Mouse (Mus musculus): ENCODE results near the gene Txnrd1. TPM values are rescaled to one million over a fixed set of nuclear protein-coding genes. Genes with fewer than 3 reads are reported as not detected.

Txnrd1 gene
- total and polyA plus RNA-seq, 2 experiments from 2014 or later: 64.8 to 80.0 TPM

- Histone ChIP-seq H3K4me3 (ENCODE audit: low read length) (no peak overlapping the region), H3K4me1 (ENCODE audit: insufficient read depth, low read length) (no peaks in the 10 kb centered on the region), H3K9ac (replicated peaks; ENCODE audit: low read length) (no peak overlapping the region), H3K27me3 (ENCODE audit: insufficient read depth, low read length) (no peaks in the 10 kb centered on the region), H3K9me3 (ENCODE audit: low read length) (no peaks in the 10 kb centered on the region), H3K36me3 (ENCODE audit: insufficient read depth, low read length) (no peaks in the 10 kb centered on the region), H3K4me2 (ENCODE audit: low read depth, low read length) (no peak overlapping the region), H3K27ac (no peak overlapping the region)
- TF ChIP-seq CTCF (IDR thresholded peaks at IDR 0.05; ENCODE audit: low read depth): no peak
- ATAC-seq: 0 out of 2 replicates have a peak, but pooled peaks have one; percentile 38
- peak; percentile 33 for DNase-seq (ENCODE audit: low spot score)
- 37% methylated on average over 6 of the region's 6 CpGs for WGBS
Measured at GRCm38 (mm10) chr10:82826516-82826915, 7.2 kb upstream of the Txnrd1 start.

DNA sequence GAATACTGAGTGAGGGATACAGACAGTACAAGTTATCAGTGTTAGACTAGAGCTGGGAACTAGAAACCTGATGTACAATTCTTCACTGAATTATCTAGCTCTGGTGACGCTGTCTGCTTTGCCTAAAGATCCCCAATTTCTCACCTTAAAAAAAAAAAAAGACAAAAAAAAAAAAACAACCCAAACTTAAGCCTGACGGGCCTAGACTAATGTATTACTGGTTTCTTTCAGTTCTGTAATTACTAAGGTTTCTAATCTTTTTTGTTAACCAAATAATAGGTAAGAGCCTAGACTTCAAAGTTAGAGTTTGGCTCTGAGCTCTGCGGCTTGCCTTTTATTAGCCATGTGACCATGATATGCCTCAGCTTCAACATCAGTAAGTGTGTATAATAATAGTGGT is 2.1 kb downstream of the Txnrd1 start:
- no peak overlapping the region for H3K4me2 ChIP-seq (ENCODE audit: low read depth, low read length)
- H3K36me3 ChIP-seq (ENCODE audit: insufficient read depth, low read length): no peaks in the 10 kb centered on the region
- H3K4me1 ChIP-seq (ENCODE audit: insufficient read depth, low read length): no peaks in the 10 kb centered on the region
- no peak overlapping the region for H3K4me3 ChIP-seq (ENCODE audit: low read length)
- DNase-seq (ENCODE audit: low spot score) (no peak), ATAC-seq (no peak)
- no peak overlapping the region for H3K9ac ChIP-seq (replicated peaks; ENCODE audit: low read length)
- H3K27ac ChIP-seq: no peak overlapping the region
- WGBS: 82% methylated on average over 3 of the region's 3 CpGs
- H3K27me3 ChIP-seq (ENCODE audit: insufficient read depth, low read length): no peaks in the 10 kb centered on the region
- H3K9me3 ChIP-seq (ENCODE audit: low read length): no peaks in the 10 kb centered on the region
- TF ChIP-seq CTCF (IDR thresholded peaks at IDR 0.05; ENCODE audit: low read depth): no peak

DNA sequence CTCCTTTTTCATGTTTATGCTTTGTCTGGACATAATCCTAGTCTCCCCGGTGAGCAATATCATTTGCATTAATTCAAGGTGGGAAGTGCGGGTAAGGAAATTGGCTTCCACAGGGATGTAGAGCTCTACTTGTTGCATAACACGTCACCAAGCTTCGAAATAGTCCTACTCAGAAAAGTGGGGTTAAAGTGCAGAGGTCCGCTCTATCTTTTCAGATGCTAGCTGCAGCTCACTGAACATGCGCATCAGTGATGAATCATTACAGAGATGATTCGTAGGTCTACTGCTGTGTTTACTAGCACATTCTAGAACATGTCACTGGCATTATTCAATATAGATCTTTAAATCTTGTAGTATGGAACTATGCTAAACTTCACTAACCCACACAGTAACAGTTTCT is 4.6 kb downstream of the Txnrd1 start:
- no peak overlapping the region for H3K4me2 ChIP-seq (ENCODE audit: low read depth, low read length)
- H3K9ac ChIP-seq (replicated peaks; ENCODE audit: low read length): no peak overlapping the region
- ATAC-seq: no peak

GRCm38 (mm10) chr10:82844090-82844489 is 10.3 kb downstream of the Txnrd1 start:
- Histone ChIP-seq H3K27me3 (ENCODE audit: insufficient read depth, low read length) (no peaks in the 10 kb centered on the region), H3K27ac (no peak overlapping the region), H3K36me3 (ENCODE audit: insufficient read depth, low read length) (no peaks in the 10 kb centered on the region), H3K9ac (replicated peaks; ENCODE audit: low read length) (no peak overlapping the region), H3K9me3 (ENCODE audit: low read length) (no peaks in the 10 kb centered on the region), H3K4me1 (ENCODE audit: insufficient read depth, low read length) (no peaks in the 10 kb centered on the region), H3K4me3 (ENCODE audit: low read length) (no peak overlapping the region), H3K4me2 (ENCODE audit: low read depth, low read length) (no peak overlapping the region)
- no peak for TF ChIP-seq CTCF (IDR thresholded peaks at IDR 0.05; ENCODE audit: low read depth)
- WGBS: 66% methylated on average over 6 of the region's 6 CpGs
- no peak for ATAC-seq
- DNase-seq (ENCODE audit: low spot score): no peak

More for the DNA sequence above, 4.6 kb downstream of the Txnrd1 start:
- no peak for TF ChIP-seq CTCF (IDR thresholded peaks at IDR 0.05; ENCODE audit: low read depth)
- no peaks in the 10 kb centered on the region for H3K36me3 ChIP-seq (ENCODE audit: insufficient read depth, low read length)
- DNase-seq (ENCODE audit: low spot score): no peak
- no peak overlapping the region for H3K27ac ChIP-seq
- 83% methylated on average over 7 of the region's 7 CpGs for WGBS
- no peaks in the 10 kb centered on the region for H3K4me1 ChIP-seq (ENCODE audit: insufficient read depth, low read length)
- no peaks in the 10 kb centered on the region for H3K9me3 ChIP-seq (ENCODE audit: low read length)
- no peaks in the 10 kb centered on the region for H3K27me3 ChIP-seq (ENCODE audit: insufficient read depth, low read length)
- H3K4me3 ChIP-seq (ENCODE audit: low read length): no peak overlapping the region

DNA sequence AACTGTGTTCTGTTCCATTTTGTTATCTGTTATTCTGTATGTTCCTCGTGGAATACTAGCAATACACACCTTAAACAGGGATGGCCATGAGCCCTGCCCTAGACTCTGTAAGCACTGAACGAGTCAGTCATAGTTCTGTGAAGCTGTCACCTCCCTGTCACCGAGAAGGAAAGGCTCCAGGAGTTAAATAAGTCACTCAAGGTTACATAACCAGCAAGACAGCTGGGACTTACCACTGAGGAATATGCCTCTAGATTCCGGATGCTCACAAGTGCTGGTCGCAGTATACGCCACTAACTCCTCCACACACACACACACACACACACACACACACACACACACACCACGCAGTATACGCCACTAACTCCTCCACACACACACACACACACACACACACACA is 11.0 kb downstream of the Txnrd1 start:
- no peaks in the 10 kb centered on the region for H3K9me3 ChIP-seq (ENCODE audit: low read length)
- DNase-seq (ENCODE audit: low spot score) (no peak), ATAC-seq (no peak)
- TF ChIP-seq CTCF (IDR thresholded peaks at IDR 0.05; ENCODE audit: low read depth): no peak
- no peaks in the 10 kb centered on the region for H3K4me1 ChIP-seq (ENCODE audit: insufficient read depth, low read length)
- H3K4me2 ChIP-seq (ENCODE audit: low read depth, low read length): no peak overlapping the region
- H3K27ac ChIP-seq: no peak overlapping the region
- 87% methylated on average over 8 of the region's 8 CpGs for WGBS
- H3K4me3 ChIP-seq (ENCODE audit: low read length): no peak overlapping the region
- H3K27me3 ChIP-seq (ENCODE audit: insufficient read depth, low read length): no peaks in the 10 kb centered on the region
- no peaks in the 10 kb centered on the region for H3K36me3 ChIP-seq (ENCODE audit: insufficient read depth, low read length)
- no peak overlapping the region for H3K9ac ChIP-seq (replicated peaks; ENCODE audit: low read length)

- H3K27ac ChIP-seq: no peak overlapping the region
- H3K9ac ChIP-seq (replicated peaks; ENCODE audit: low read length): no peak overlapping the region
- ATAC-seq (no peak), DNase-seq (ENCODE audit: low spot score) (no peak)
- no peak overlapping the region for H3K4me2 ChIP-seq (ENCODE audit: low read depth, low read length)
- H3K9me3 ChIP-seq (ENCODE audit: low read length): no peaks in the 10 kb centered on the region
- TF ChIP-seq CTCF (IDR thresholded peaks at IDR 0.05; ENCODE audit: low read depth): no peak
- no peaks in the 10 kb centered on the region for H3K4me1 ChIP-seq (ENCODE audit: insufficient read depth, low read length)
- H3K27me3 ChIP-seq (ENCODE audit: insufficient read depth, low read length): no peaks in the 10 kb centered on the region
- no peaks in the 10 kb centered on the region for H3K36me3 ChIP-seq (ENCODE audit: insufficient read depth, low read length)
- WGBS: 83% methylated on average over 9 of the region's 9 CpGs
- no peak overlapping the region for H3K4me3 ChIP-seq (ENCODE audit: low read length)
Measured at GRCm38 (mm10) chr10:82847821-82848459, 14.2 kb downstream of the Txnrd1 start.

GRCm38 (mm10) chr10:82849686-82850353 is 16.1 kb downstream of the Txnrd1 start:
- WGBS: 45% methylated on average over 16 of the region's 16 CpGs
- H3K36me3 ChIP-seq (ENCODE audit: insufficient read depth, low read length): no peaks in the 10 kb centered on the region
- DNase-seq (ENCODE audit: low spot score): no peak
- no peaks in the 10 kb centered on the region for H3K27me3 ChIP-seq (ENCODE audit: insufficient read depth, low read length)
- no peak overlapping the region for H3K4me2 ChIP-seq (ENCODE audit: low read depth, low read length)
- no peaks in the 10 kb centered on the region for H3K9me3 ChIP-seq (ENCODE audit: low read length)
- no peak overlapping the region for H3K27ac ChIP-seq
- TF ChIP-seq CTCF (IDR thresholded peaks at IDR 0.05; ENCODE audit: low read depth): no peak
- no peak overlapping the region for H3K4me3 ChIP-seq (ENCODE audit: low read length)
- no peaks in the 10 kb centered on the region for H3K4me1 ChIP-seq (ENCODE audit: insufficient read depth, low read length)
- no peak overlapping the region for H3K9ac ChIP-seq (replicated peaks; ENCODE audit: low read length)
- ATAC-seq: no peak
